In the genomic region with DNA sequence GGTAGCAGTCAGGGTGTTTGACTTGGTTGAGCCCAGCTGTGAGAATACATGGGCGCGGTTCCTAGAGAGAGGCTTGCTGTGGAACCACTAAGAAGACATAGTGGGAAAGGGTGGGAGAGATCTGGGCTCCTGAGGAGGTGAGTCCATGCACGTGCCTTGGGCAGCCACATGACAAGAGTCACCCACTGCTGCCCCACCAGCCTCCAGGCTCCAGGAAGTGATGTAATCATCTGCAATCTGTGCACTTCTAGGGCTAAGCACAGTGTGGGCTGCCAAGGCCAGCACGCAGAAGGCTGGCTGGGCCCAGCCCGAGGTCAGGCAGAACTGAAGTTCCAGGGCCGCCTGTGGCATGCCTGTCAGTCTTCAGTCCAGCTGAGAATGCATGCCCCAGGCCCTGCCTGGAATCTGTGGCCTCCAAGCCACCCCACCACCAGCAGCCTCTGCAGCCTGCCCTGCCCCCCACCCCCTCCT, we compare ENCODE assay signal across 8 mouse cellular contexts. TPM values are rescaled to one million over a fixed set of nuclear protein-coding genes. Genes with fewer than 3 reads are reported as not detected.
A peak's percentile ranks its signal among the peaks of the same experiment; 100 is the strongest.
DNase-seq lines count a peak whose midpoint lies in the region.

No protein-coding gene starts in this region.

- DNase-seq in heart, adult 9 months (ENCODE audit: low spot score in 2 of 2): peak; percentile 57 to 70
- no peak for DNase-seq in heart, adult 8-10 months (ENCODE audit: low spot score)
- DNase-seq in ZHBTc4 (ENCODE audit: low read depth, low spot score): peak; percentile 44
- DNase-seq in heart, postnatal 4 days: peak; percentile 59
- peak; percentile 57 for DNase-seq in lung, postnatal 14 days
- no peak for DNase-seq in urinary bladder, adult 18-20 months (ENCODE audit: low spot score in 2 of 2)
- DNase-seq in gastrocnemius, adult 8-10 months (ENCODE audit: low spot score in 2 of 2): no peak
- no peak for DNase-seq in urinary bladder, postnatal 25 days (ENCODE audit: low spot score)

RNA-seq across cellular contexts. Expression of a gene that starts 46.3 kb away (rescaled TPM):
- total RNA-seq in heart, adult 8-10 months (2022): 10 to 100 TPM; 34.7 to 44.1 (median 40.4) TPM
- total RNA-seq in heart, postnatal 4 days (2021): 10 to 100 TPM; 67.0 to 78.5 TPM
- total RNA-seq in gastrocnemius, adult 8-10 months (2022): 10 to 100 TPM; 18.5 to 28.7 (median 21.8) TPM

Comparison
In these comparisons a context has a peak if more than half of its experiments do, and no peak if none do; other contexts are left out.
1. DNase-seq: peak in heart, adult 9 months (2 of 2), ZHBTc4 (single experiment), heart, postnatal 4 days (single experiment) and lung, postnatal 14 days (single experiment); none in heart, adult 8-10 months (single experiment), urinary bladder, adult 18-20 months (0 of 2), gastrocnemius, adult 8-10 months (0 of 2) and urinary bladder, postnatal 25 days (single experiment).